ENCODE assay signal across 8 mouse cellular contexts in the genomic region with DNA sequence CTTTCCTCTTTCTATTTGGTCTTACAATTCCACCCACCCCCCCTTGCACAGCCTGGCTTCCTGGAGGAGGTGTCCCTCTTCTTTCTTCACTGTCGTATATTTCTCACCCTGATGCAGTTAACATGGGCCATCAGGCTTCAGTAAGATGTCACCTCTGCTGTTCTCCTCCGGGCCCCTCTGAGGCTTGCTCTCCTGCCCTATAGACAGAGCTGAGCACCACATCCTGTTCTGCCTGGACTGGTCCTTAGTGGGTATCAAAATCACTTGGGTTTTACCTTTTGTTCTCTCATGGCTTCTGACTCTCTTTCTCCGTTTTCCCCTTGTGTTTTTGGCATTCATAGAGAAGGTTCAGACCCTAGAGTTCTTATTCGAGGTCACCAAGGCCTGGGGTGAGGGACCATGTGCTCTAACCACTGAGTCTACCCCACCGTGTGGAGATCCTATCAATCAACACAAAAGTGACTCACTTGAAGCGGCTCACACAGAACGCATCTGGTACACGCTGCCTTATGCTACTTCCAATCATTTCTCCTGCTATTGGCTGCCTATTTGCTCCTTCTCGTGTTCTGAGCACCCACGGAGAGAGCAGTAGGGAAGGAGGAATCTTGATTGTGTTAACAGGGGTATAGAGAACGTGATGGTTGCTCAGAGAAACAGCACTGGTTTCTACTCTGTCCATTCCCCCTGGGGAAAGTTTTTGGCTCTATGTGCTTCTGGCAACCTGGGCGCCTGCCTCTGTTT.
DNase-seq lines count a peak whose midpoint lies in the region; ATAC-seq lines count a peak whose summit lies in the region.

No protein-coding gene starts in this region.

- DNase-seq in kidney, adult 18-20 months, result no peak
- no peak for DNase-seq in hindbrain, embryonic 14.5 days (ENCODE audit: low spot score)
- DNase-seq in midbrain, embryonic 14.5 days, result no peak
- DNase-seq in urinary bladder, postnatal 36 days (ENCODE audit: low spot score in 2 of 2), result no peak
- no peak for DNase-seq in gastrocnemius, postnatal 10 days
- no peak for DNase-seq in left cerebral cortex, adult 11 months (ENCODE audit: low spot score)

- H3K36me3 ChIP-seq in kidney, embryonic 16.5 days (ENCODE audit: insufficient read depth, low read length), result no peaks in the 10 kb centered on the region
- H3K36me3 ChIP-seq in hindbrain, embryonic 14.5 days (replicated peaks; ENCODE audit: control insufficient read depth, insufficient read depth), result no peaks in the 10 kb centered on the region
- no peaks in the 10 kb centered on the region for H3K36me3 ChIP-seq in midbrain, embryonic 14.5 days (ENCODE audit: control insufficient read depth, insufficient read depth, low read length)

- no peak overlapping the region for H3K4me3 ChIP-seq in kidney, embryonic 16.5 days (ENCODE audit: low read length)
- H3K4me3 ChIP-seq in hindbrain, embryonic 14.5 days (replicated peaks; ENCODE audit: low read length), result no peak overlapping the region
- 0 out of 2 replicates have a peak overlapping the region, but pooled peaks have one; percentile 2 for H3K4me3 ChIP-seq in midbrain, embryonic 14.5 days (replicated peaks; ENCODE audit: low read depth, low read length)

- H3K9ac ChIP-seq in kidney, embryonic 16.5 days (replicated peaks; ENCODE audit: low read length), result no peak overlapping the region
- H3K9ac ChIP-seq in hindbrain, embryonic 14.5 days, result no peak overlapping the region; the same call in 1 of the 2 replicates
- H3K9ac ChIP-seq in midbrain, embryonic 14.5 days (replicated peaks; ENCODE audit: low read length), result no peak overlapping the region

- no peaks in the 10 kb centered on the region for H3K9me3 ChIP-seq in kidney, embryonic 16.5 days (ENCODE audit: low read length)
- H3K9me3 ChIP-seq in hindbrain, embryonic 14.5 days (ENCODE audit: control insufficient read depth, low read length), result no peaks in the 10 kb centered on the region
- H3K9me3 ChIP-seq in midbrain, embryonic 14.5 days (ENCODE audit: control insufficient read depth, low read length), result no peaks in the 10 kb centered on the region

- peak overlapping the region; percentile 50 for H3K4me2 ChIP-seq in kidney, embryonic 16.5 days (replicated peaks; ENCODE audit: low read depth, low read length)
- H3K4me2 ChIP-seq in hindbrain, embryonic 14.5 days (replicated peaks), result peak overlapping the region; percentile 40
- H3K4me2 ChIP-seq in midbrain, embryonic 14.5 days (ENCODE audit: low read length), result peak overlapping the region; percentile 47; the same call in 1 of the 2 replicates

- H3K27ac ChIP-seq in kidney, embryonic 16.5 days (ENCODE audit: low read length), result no peak overlapping the region
- H3K27ac ChIP-seq in hindbrain, embryonic 14.5 days, result peak overlapping the region; percentile 69; the same call in 1 of the 2 replicates
- peak overlapping the region; percentile 77 for H3K27ac ChIP-seq in midbrain, embryonic 14.5 days (replicated peaks; ENCODE audit: low read depth, low read length)

- ATAC-seq in kidney, embryonic 16.5 days (ENCODE audit: low FRiP score, low TSS enrichment), result no peak
- ATAC-seq in common myeloid progenitor, adult 5-6 weeks (replicated peaks; ENCODE audit: low read depth, poor library complexity, severe bottlenecking), result 0 out of 2 replicates have a peak, but pooled peaks have one; percentile 12
- ATAC-seq in hindbrain, embryonic 14.5 days (ENCODE audit: low FRiP score), result no peak
- ATAC-seq in midbrain, embryonic 14.5 days (ENCODE audit: low FRiP score, low TSS enrichment), result no peak

- WGBS in kidney, embryonic 16.5 days, result 67% methylated on average over 12 of the region's 12 CpGs
- WGBS in hindbrain, embryonic 14.5 days, result 34% methylated on average over 12 of the region's 12 CpGs
- 51% methylated on average over 12 of the region's 12 CpGs for WGBS in midbrain, embryonic 14.5 days

- peaks cover 55% of the 10 kb centered on the region for H3K4me1 ChIP-seq in kidney, embryonic 16.5 days (ENCODE audit: insufficient read depth, low read length)
- H3K4me1 ChIP-seq in hindbrain, embryonic 14.5 days (replicated peaks; ENCODE audit: control insufficient read depth, insufficient read depth, low read length), result peaks cover 31% of the 10 kb centered on the region
- peaks cover 25% of the 10 kb centered on the region for H3K4me1 ChIP-seq in midbrain, embryonic 14.5 days (ENCODE audit: control insufficient read depth, insufficient read depth, low read length)

- H3K27me3 ChIP-seq in kidney, embryonic 16.5 days (ENCODE audit: insufficient read depth, low read length), result no peaks in the 10 kb centered on the region
- 0 out of 2 replicates have a peak, but pooled peaks cover 4% of the 10 kb centered on the region for H3K27me3 ChIP-seq in hindbrain, embryonic 14.5 days (ENCODE audit: control insufficient read depth, insufficient read depth, low read length)
- H3K27me3 ChIP-seq in midbrain, embryonic 14.5 days (ENCODE audit: control insufficient read depth, insufficient read depth, low read length), result no peaks in the 10 kb centered on the region
